Mouse (Mus musculus) heart, embryonic 16.5 days (tissue): ENCODE results near the gene Olfr763. TPM values are rescaled to one million over a fixed set of nuclear protein-coding genes. Genes with fewer than 3 reads are reported as not detected.
A peak's percentile ranks its signal among the peaks of the same experiment; 100 is the strongest.
"Not testable (repeated sequence)": the region's sequence is repeated elsewhere in the genome, so short reads cannot be mapped to it uniquely, and the experiment has no call there.

Experiments used
- ATAC-seq: fragments of 200-750 bp; cut with Nextera tagmentation; replicated peaks from 2 replicates; pipeline ENCODE4 v1.8.0; 2017; ENCODE audit warnings: moderate number of reproducible peaks; ENCODE audit not compliant: insufficient read depth, low FRiP score; ENCODE audit errors: extremely low read depth
- H3K27ac ChIP-seq: fragments of 300-500 bp; sonication (generic); 2 replicates; pipeline ENCODE4 v1.5.1; 2014; ENCODE audit warnings: mild to moderate bottlenecking, low read length, control low read depth, moderate library complexity
- H3K27me3 ChIP-seq: fragments of 300-500 bp; sonication (generic); 2 replicates; pipeline ENCODE4 v1.6.1; 2014; ENCODE audit warnings: low read length, mixed read lengths; ENCODE audit not compliant: control insufficient read depth, insufficient read depth
- H3K36me3 ChIP-seq: fragments of 300-500 bp; sonication (generic); 2 replicates; pipeline ENCODE4 v1.6.1; 2014; ENCODE audit not compliant: control insufficient read depth, insufficient read depth
- H3K4me1 ChIP-seq: fragments of 300-500 bp; sonication (generic); 2 replicates; pipeline ENCODE4 v1.6.1; 2014; ENCODE audit warnings: low read length, mixed read lengths; ENCODE audit not compliant: control insufficient read depth, insufficient read depth
- H3K4me2 ChIP-seq: fragments of 300-500 bp; sonication (generic); 2 replicates; pipeline ENCODE4 v1.6.1; 2014; ENCODE audit warnings: low read depth, mild to moderate bottlenecking, control low read depth, low read length
- H3K4me3 ChIP-seq: fragments of 300-500 bp; sonication (generic); 2 replicates; pipeline ENCODE4 v1.5.1; 2014; ENCODE audit warnings: mild to moderate bottlenecking, control low read depth, low read length
- H3K9ac ChIP-seq: fragments of 300-500 bp; sonication (generic); 2 replicates; pipeline ENCODE4 v1.6.1; 2014; ENCODE audit warnings: low read length, control low read depth
- H3K9me3 ChIP-seq: fragments of 300-500 bp; sonication (generic); replicated peaks from 2 replicates; pipeline ENCODE4 v1.6.1; 2016; ENCODE audit warnings: low read length; ENCODE audit not compliant: control insufficient read depth
- WGBS: fragments of 180-500 bp; shearing (Covaris S2); extraction: QIAGEN DNeasy Blood & Tissue Kit; methylation state at CpG from one replicate; pipeline ENCODE4 v1.1.7; 2014; 5-methylcytosine and 5-hydroxymethylcytosine counted together
- polyA plus RNA-seq: library from polyadenylated mRNA; unstranded; fragments of >200 nt; fragmentation: Nextera tagmentation; extraction: Ambion mirVana; gene quantifications from 2 replicates; pipeline ENCODE4 v1.2.1, GENCODE M21; 2015

Olfr763 gene
- polyA plus RNA-seq, 1 experiment from 2014 or later = not detected

DNA sequence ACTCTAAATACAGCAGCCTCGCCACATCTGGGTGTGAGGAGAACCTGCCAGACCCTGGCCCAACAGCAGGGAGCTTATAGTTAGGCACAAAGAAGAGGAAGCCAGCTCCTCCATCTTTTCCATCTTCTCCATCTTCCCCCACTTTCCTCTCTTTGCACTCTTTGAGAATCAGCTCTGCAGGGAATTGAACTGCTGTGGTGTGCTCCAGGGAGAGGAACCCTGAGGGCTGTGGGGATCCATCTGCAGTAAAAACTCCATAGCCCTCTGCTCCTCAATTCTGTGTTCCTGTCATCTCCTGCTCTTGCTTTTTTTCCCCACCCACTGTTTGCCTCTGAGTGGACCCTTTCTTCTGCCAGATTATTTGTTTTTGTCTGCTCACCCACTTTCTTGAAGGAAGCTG, 21.5 kb upstream of the Olfr763 start, which contains the start of gene Olfr9:
Gene Olfr9 (plus strand): TSS at position 301 of the 400 bp plus-strand sequence.
- not testable (repeated sequence) for H3K9ac ChIP-seq, H3K27me3 ChIP-seq, ATAC-seq, H3K9me3 ChIP-seq, H3K4me3 ChIP-seq, H3K4me2 ChIP-seq, H3K4me1 ChIP-seq, H3K36me3 ChIP-seq, H3K27ac ChIP-seq
- WGBS = 58% methylated on average over 1 of the region's 1 CpGs

DNA sequence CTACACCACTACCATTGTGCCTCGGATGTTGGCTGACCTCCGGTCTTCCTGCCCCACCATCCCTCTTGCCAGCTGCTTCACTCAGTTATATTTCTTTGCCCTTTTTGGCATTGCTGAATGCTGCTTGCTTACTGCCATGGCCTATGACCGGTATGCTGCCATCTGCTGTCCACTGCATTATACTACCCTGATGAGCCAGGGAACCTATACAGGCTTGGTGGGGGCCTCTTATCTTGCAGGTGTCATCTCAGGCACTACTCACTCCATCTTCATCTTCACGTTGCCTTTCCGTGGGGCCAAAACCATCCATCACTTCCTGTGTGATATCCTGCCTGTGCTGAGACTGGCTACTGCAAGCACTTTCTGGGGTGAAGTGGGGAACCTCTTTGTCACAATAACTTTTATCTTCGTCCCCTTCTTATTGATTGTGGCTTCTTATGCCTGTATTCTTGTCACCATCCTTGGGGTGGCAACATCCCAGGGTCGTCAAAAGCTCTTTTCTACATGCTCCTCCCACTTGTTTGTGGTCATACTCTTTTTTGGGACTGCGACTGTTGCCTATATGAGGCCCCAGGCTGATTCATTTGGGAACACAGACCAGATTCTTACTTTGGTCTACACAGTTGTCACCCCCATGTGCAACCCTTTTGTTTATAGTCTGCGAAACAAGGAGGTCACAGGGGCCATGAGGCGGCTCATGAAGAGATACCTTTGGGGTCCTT, 20.3 kb upstream of the Olfr763 start:
- H3K4me3 ChIP-seq, H3K4me1 ChIP-seq, H3K9ac ChIP-seq, H3K27me3 ChIP-seq, H3K36me3 ChIP-seq, H3K9me3 ChIP-seq, H3K4me2 ChIP-seq, H3K27ac ChIP-seq: not testable (repeated sequence)
- 55% methylated on average over 7 of the region's 10 CpGs for WGBS
- peak; percentile 61; the same call in 1 of the 2 replicates for ATAC-seq

DNA sequence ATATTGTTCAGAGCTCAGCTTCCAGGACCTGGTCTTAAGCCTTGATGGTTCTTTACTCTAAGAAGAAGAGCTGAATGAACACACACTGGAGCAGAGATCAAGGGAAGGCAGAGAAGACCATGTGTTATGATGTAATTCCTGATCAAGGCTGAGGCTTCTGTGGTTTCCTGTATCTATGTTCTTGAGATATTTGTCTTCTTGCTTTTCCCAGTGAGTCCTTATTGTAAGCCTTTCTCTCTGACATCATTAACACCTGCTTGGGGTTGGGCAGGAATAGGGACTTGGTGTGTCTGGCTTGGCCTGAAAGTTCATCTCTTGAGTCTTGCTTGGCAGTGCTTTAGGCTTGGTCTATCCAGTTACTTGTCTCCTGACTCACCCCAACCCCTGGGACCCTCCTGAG, 19.6 kb upstream of the Olfr763 start:
- Histone ChIP-seq H3K9ac (no peak overlapping the region), H3K27me3 (no peaks in the 10 kb centered on the region), H3K4me1 (no peaks in the 10 kb centered on the region), H3K27ac (no peak overlapping the region), H3K36me3 (no peaks in the 10 kb centered on the region), H3K4me2 (no peak overlapping the region), H3K9me3 (no peaks in the 10 kb centered on the region), H3K4me3 (no peak overlapping the region)
- ATAC-seq = peak; percentile 67; the same call in 1 of the 2 replicates

DNA sequence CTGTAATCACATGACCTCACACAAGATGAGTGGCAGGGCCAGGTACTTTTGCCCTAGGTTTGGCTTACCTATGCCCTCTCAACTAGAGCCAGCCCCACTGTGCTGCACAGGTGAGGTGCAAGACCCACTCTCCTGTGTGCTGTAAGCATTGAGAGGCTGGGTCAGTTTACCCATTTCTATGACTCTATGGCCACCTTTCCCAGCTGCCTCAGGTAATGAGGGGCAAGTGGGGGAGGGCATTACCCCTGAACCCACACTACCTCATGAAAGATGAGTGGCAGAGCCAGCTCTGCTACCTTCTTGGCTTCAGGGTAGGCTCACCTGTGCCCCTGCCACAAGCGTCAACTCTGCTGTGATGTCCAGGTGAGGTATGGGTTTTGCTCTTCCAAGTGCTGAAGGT, 14.8 kb upstream of the Olfr763 start:
- Histone ChIP-seq H3K4me1 (no peaks in the 10 kb centered on the region), H3K27ac (no peak overlapping the region), H3K4me2 (no peak overlapping the region), H3K9me3 (no peaks in the 10 kb centered on the region), H3K4me3 (no peak overlapping the region), H3K36me3 (no peaks in the 10 kb centered on the region), H3K9ac (no peak overlapping the region), H3K27me3 (no peaks in the 10 kb centered on the region)
- no peak for ATAC-seq
- 90% methylated on average over 1 of the region's 1 CpGs for WGBS

DNA sequence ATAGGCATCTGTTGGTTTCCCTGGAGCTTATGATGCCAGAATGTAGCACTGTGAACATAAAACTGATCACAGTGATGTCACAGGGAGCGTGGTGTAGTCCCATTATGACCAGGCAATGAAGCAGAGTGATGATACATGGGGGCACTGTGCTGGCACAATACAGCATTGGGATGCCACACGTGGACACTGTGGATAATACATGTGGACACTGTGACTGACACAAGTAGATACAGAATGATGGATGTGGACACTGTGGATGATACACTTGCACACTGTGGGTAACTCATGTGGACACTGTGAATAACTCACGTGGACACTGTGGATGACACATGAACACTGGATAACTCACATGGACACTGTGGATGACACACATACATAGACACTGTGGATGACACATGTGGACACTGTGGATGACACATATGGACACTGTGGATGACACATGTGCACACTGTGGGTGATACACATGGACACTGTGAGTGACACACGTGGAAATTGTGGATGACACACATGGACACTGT, 14.0 kb upstream of the Olfr763 start:
- no peak overlapping the region for H3K9ac ChIP-seq
- H3K36me3 ChIP-seq = no peaks in the 10 kb centered on the region
- no peaks in the 10 kb centered on the region for H3K4me1 ChIP-seq
- H3K27ac ChIP-seq = no peak overlapping the region
- H3K27me3 ChIP-seq = no peaks in the 10 kb centered on the region
- ATAC-seq = no peak
- no peak overlapping the region for H3K4me2 ChIP-seq
- no peak overlapping the region for H3K4me3 ChIP-seq
- 64% methylated on average over 4 of the region's 4 CpGs for whole genome bisulfite sequencing
- H3K9me3 ChIP-seq = no peaks in the 10 kb centered on the region

DNA sequence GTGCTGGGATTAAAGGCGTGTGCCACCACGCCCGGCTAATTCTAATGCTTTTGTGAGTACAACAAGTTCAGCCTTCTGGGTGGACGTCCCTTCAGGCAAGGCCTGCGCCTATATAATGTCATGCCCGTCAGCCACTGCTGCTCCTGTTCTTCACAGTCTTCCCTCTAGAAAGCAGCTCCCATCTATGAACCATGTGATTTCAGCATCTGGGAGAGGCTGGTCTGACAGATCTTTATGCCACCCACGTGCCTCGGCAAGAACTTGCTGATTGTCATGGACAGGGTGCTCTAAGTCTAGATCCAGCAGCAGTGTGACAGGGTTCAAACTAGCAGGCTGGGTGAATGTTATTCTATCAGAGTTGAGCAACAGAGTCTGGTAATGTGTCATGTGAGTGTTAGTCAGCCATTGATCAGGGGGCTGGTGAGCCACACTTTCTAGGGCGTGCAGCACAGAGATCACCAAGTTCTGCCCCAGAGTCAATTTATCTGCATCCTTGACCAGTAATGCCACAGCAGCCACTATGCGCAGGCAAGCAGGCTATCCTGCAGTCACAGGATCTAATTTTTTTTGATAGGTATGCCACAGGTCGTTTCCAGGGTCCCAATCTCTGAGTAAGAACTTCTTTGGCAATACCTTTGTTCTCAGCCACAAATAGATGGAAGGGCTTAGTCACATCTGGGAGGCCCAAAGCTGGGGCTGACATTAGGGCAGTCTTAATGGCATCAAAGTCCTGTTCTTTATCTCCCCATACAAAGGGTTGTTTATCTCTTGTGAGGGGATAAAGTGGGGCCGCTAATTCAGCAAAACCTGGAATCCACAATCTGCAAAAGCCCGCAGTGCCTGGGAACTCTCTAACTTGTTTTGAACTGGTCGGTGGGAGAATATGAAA, 6.3 kb upstream of the Olfr763 start:
- ATAC-seq = no peak
- WGBS = 65% methylated on average over 14 of the region's 14 CpGs
- H3K27me3 ChIP-seq = no peaks in the 10 kb centered on the region

DNA sequence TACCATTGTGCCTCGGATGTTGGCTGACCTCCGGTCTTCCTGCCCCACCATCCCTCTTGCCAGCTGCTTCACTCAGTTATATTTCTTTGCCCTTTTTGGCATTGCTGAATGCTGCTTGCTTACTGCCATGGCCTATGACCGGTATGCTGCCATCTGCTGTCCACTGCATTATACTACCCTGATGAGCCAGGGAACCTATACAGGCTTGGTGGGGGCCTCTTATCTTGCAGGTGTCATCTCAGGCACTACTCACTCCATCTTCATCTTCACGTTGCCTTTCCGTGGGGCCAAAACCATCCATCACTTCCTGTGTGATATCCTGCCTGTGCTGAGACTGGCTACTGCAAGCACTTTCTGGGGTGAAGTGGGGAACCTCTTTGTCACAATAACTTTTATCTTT, 920 bp downstream of the Olfr763 start:
- 45% methylated on average over 2 of the region's 5 CpGs for WGBS
- H3K4me3 ChIP-seq, H3K27ac ChIP-seq, H3K27me3 ChIP-seq, H3K36me3 ChIP-seq, H3K9ac ChIP-seq, H3K4me1 ChIP-seq, H3K4me2 ChIP-seq, H3K9me3 ChIP-seq: not testable (repeated sequence)
- ATAC-seq = peak; percentile 63

More for the DNA sequence above, 6.3 kb upstream of the Olfr763 start:
- Histone ChIP-seq H3K27ac (no peak overlapping the region), H3K9ac (no peak overlapping the region), H3K4me1 (no peaks in the 10 kb centered on the region), H3K4me2 (no peak overlapping the region), H3K36me3 (no peaks in the 10 kb centered on the region), H3K9me3 (peaks cover 5% of the 10 kb centered on the region; the same call in 1 of the 2 replicates), H3K4me3 (no peak overlapping the region)

DNA sequence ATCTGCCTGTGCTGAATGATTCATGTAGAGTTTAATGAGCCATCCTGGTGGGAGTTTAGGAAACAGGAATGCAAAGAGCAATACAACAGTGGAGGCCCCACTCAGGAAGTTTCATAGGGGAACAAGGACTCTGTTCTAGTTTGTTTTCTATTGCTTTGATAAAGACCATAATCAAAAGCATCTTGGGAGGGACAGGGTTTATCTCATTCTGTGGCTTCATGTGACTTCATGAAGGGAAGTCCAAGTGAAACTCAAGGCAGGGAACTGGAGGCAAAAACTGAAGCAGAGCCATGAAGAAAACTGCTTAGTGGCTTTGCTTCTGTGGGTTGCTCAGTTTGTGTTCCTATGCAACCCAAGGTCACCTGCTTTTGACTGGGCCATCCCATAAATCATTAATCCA, 3.9 kb downstream of the Olfr763 start:
- Histone ChIP-seq H3K27me3 (no peaks in the 10 kb centered on the region), H3K9ac (no peak overlapping the region), H3K4me3 (no peak overlapping the region), H3K36me3 (no peaks in the 10 kb centered on the region), H3K4me1 (no peaks in the 10 kb centered on the region), H3K4me2 (no peak overlapping the region), H3K9me3 (no peaks in the 10 kb centered on the region), H3K27ac (no peak overlapping the region)
- no peak for ATAC-seq

DNA sequence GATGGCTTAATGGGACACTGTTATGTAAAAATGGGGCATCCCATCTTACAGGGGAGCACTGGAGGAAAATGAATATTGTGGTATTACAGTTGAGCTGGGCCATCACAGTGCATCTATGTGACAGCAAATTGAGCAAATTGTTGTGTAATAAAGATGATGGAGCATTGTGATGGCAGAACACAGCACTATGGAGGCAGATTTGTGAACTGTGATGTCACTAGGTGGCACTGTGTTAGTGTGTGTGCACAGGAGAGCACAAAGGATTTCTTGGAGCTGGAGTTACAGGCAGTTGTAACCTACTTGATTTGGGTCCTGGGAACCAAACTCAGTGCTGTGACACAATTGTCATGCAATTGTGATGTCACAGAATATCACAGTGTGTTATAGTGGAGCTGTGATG, 12.7 kb downstream of the Olfr763 start:
- Histone ChIP-seq H3K36me3 (no peaks in the 10 kb centered on the region), H3K27ac (no peak overlapping the region), H3K9me3 (no peaks in the 10 kb centered on the region), H3K27me3 (no peaks in the 10 kb centered on the region), H3K4me1 (no peaks in the 10 kb centered on the region), H3K9ac (no peak overlapping the region), H3K4me2 (no peak overlapping the region), H3K4me3 (no peak overlapping the region)
- ATAC-seq = no peak
